Mouse (Mus musculus) myocyte (in vitro differentiated cells): Measurements from ENCODE around the gene Draxin.
"Not testable (repeated sequence)": the region's sequence is repeated elsewhere in the genome, so short reads cannot be mapped to it uniquely, and the experiment has no call there.

ENCODE experiments used
- CEBPB ChIP-seq: IDR thresholded peaks from 2 replicates; pipeline ENCODE4 v1.6.1; 2011; ENCODE audit warnings: mild to moderate bottlenecking, moderate library complexity; ENCODE audit not compliant: poor library complexity, insufficient read depth, severe bottlenecking
- E2F4 ChIP-seq: IDR thresholded peaks from one replicate; pipeline ENCODE4 v1.6.1; 2011; ENCODE audit warnings: mild to moderate bottlenecking, control low read depth, moderate library complexity; ENCODE audit not compliant: insufficient read depth
- MAX ChIP-seq: IDR thresholded peaks from one replicate; pipeline ENCODE4 v1.6.1; 2011; ENCODE audit warnings: low read depth, mild to moderate bottlenecking, control low read depth
- MYOD1 ChIP-seq, 3 experiments: IDR thresholded peaks; one replicate each; pipeline ENCODE4 v1.6.1; 2011; ENCODE audit warnings: control low read depth in 2 of 3, low read depth in 2 of 3, mild to moderate bottlenecking in 2 of 3, moderate library complexity in 1 of 3; ENCODE audit not compliant: insufficient read length in 2 of 3, control insufficient read depth in 1 of 3
- MYOG ChIP-seq, 3 experiments: IDR thresholded peaks; one replicate each; pipeline ENCODE4 v1.6.1; 2011; ENCODE audit warnings: control low read depth in 2 of 3, low read depth in 2 of 3, mild to moderate bottlenecking in 2 of 3; ENCODE audit not compliant: insufficient read length in 2 of 3, control insufficient read depth in 1 of 3, insufficient read depth in 1 of 3
- POLR2A ChIP-seq: IDR thresholded peaks from one replicate; pipeline ENCODE4 v1.6.1; 2011; ENCODE audit warnings: low read depth, mild to moderate bottlenecking, control low read depth, moderate library complexity; ENCODE audit not compliant: insufficient read length
- POLR2AphosphoS2 ChIP-seq: IDR thresholded peaks from one replicate; pipeline ENCODE4 v1.6.1; 2011; ENCODE audit warnings: low read depth, control low read depth; ENCODE audit not compliant: insufficient read length
- REST ChIP-seq: IDR thresholded peaks from one replicate; pipeline ENCODE4 v1.6.1; 2011; ENCODE audit warnings: mild to moderate bottlenecking, control low read depth, moderate library complexity; ENCODE audit not compliant: insufficient read depth, insufficient read length
- SRF ChIP-seq: IDR thresholded peaks from one replicate; pipeline ENCODE4 v1.6.1; 2011; ENCODE audit warnings: low read depth; ENCODE audit not compliant: control insufficient read depth, insufficient read length
- TCF12 ChIP-seq: IDR thresholded peaks from one replicate; pipeline ENCODE4 v1.6.1; 2011; ENCODE audit warnings: mild to moderate bottlenecking, control low read depth; ENCODE audit not compliant: poor library complexity, insufficient read depth, severe bottlenecking
- TCF3 ChIP-seq: IDR thresholded peaks from one replicate; pipeline ENCODE4 v1.6.1; 2011; ENCODE audit warnings: low read depth, control low read depth; ENCODE audit not compliant: insufficient read length
- USF1 ChIP-seq: IDR thresholded peaks from one replicate; pipeline ENCODE4 v1.6.1; 2011; ENCODE audit warnings: low read depth, mild to moderate bottlenecking, control low read depth, moderate library complexity

DNA sequence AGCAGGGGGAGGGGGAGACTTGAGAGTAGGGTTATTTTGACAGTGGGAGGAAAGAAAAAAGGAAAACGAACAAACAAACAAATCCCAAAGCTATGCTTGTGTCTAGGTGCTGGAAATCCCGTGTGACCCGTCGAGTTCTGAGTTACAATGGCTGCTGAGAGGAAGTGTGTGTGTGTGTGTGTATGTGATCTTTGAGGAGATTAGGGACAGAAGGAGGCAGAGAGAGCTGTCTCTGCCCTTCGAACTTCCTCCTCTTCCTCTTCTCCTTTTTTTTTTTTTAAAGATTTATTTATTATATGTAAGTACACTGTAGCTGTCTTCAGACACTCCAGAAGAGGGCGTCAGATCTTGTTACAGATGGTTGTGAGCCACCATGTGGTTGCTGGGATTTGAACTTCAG lies 46.1 kb upstream of the Draxin start:
- not testable (repeated sequence) for TF ChIP-seq POLR2A; TCF12; MYOG (IDR thresholded peaks at IDR 0.05; ENCODE audit: control insufficient read depth in 1 of 3, insufficient read depth in 1 of 3, insufficient read length in 2 of 3, low read depth in 2 of 3); USF1; POLR2AphosphoS2; CEBPB; MYOD1 (IDR thresholded peaks at IDR 0.05; ENCODE audit: control insufficient read depth in 1 of 3, insufficient read length in 2 of 3, low read depth in 2 of 3); E2F4; MAX; REST; TCF3; SRF
